Mouse (Mus musculus) heart, adult 9 months (tissue): ENCODE measurements around the gene Tfap4.
"Not testable (repeated sequence)": the region's sequence is repeated elsewhere in the genome, so short reads cannot be mapped to it uniquely, and the experiment has no call there.

Source experiments
- DNase-seq, 2 experiments: peaks; one replicate each; pipeline ENCODE4 v3.0.0; 2022; ENCODE audit warnings: low spot score in 2 of 2

Tfap4 gene

GRCm38 (mm10) chr16:4552829-4553550 lies 6.7 kb downstream of the Tfap4 start:
- DNase-seq, result peak; percentile 42 to 51

GRCm38 (mm10) chr16:4551885-4552284 lies 7.8 kb downstream of the Tfap4 start:
- DNase-seq, result no peak

- DNase-seq, result peak; percentile 43 to 59
These were observed 8.6 kb downstream of the Tfap4 start for GRCm38 (mm10) chr16:4551056-4551455.

GRCm38 (mm10) chr16:4548953-4549688 lies 10.5 kb downstream of the Tfap4 start:
- DNase-seq, result no peak

- no peak for DNase-seq
These were observed 12.0 kb downstream of the Tfap4 start for GRCm38 (mm10) chr16:4547611-4548010.

- no peak for DNase-seq
These were observed 12.8 kb downstream of the Tfap4 start for GRCm38 (mm10) chr16:4546838-4547237.

GRCm38 (mm10) chr16:4544845-4545244 lies 14.8 kb downstream of the Tfap4 start:
- no peak for DNase-seq

- DNase-seq, result no peak
These were observed 16.4 kb downstream of the Tfap4 start for GRCm38 (mm10) chr16:4543266-4543665.

- no peak for DNase-seq
These were observed 17.3 kb downstream of the Tfap4 start for GRCm38 (mm10) chr16:4542236-4542774.

- peak; percentile 100 for DNase-seq
These were observed 18.0 kb downstream of the Tfap4 start, which contains the start of gene Srl for GRCm38 (mm10) chr16:4541501-4542198. Srl (minus strand) TSS chr16:4541816.

GRCm38 (mm10) chr16:4541033-4541432 lies 18.6 kb downstream of the Tfap4 start:
- DNase-seq, result no peak

GRCm38 (mm10) chr16:4540064-4540775 lies 19.4 kb downstream of the Tfap4 start:
- DNase-seq, result no peak

- DNase-seq, result no peak
These were observed 20.1 kb downstream of the Tfap4 start for GRCm38 (mm10) chr16:4539521-4539920.

GRCm38 (mm10) chr16:4537616-4538358 lies 21.9 kb downstream of the Tfap4 start:
- no peak for DNase-seq

- not testable (repeated sequence) for DNase-seq
These were observed 32.3 kb downstream of the Tfap4 start for GRCm38 (mm10) chr16:4527373-4527772.

GRCm38 (mm10) chr16:4523313-4524004 lies 36.2 kb downstream of the Tfap4 start:
- no peak for DNase-seq

- peak in 1 of 2 experiments; percentile 62 for DNase-seq
These were observed 36.8 kb downstream of the Tfap4 start for GRCm38 (mm10) chr16:4522879-4523278.

GRCm38 (mm10) chr16:4521735-4522530 lies 37.7 kb downstream of the Tfap4 start:
- DNase-seq, result peak; percentile 72 to 75

GRCm38 (mm10) chr16:4521074-4521667 lies 38.5 kb downstream of the Tfap4 start:
- no peak for DNase-seq
